Mouse (Mus musculus): ENCODE data around the gene Rnf187.

The Rnf187 gene

GRCm38 (mm10) chr11:58938322-58939087, at the start of gene Rnf187:
Gene Rnf187 (minus strand): TSS chr11:58938916.
- in situ Hi-C loops (cut with MboI, MseI): no loop called here

GRCm38 (mm10) chr11:58985299-58985917, 46.7 kb upstream of the Rnf187 start:
- in situ Hi-C loops (cut with MboI, MseI): no loop called here

- in situ Hi-C loops (cut with MboI, MseI): no loop called here
Observed at GRCm38 (mm10) chr11:58984657-58985056, 45.9 kb upstream of the Rnf187 start.

GRCm38 (mm10) chr11:58983691-58984341, 45.1 kb upstream of the Rnf187 start:
- in situ Hi-C loops (cut with MboI, MseI): no loop called here

GRCm38 (mm10) chr11:58982471-58983097, 43.9 kb upstream of the Rnf187 start:
- in situ Hi-C loops (cut with MboI, MseI): no loop called here

GRCm38 (mm10) chr11:58981541-58982447, 43.1 kb upstream of the Rnf187 start:
- in situ Hi-C loops (cut with MboI, MseI): no loop called here

GRCm38 (mm10) chr11:58980381-58980990, 41.8 kb upstream of the Rnf187 start:
- in situ Hi-C loops (cut with MboI, MseI): no loop called here

- in situ Hi-C loops (cut with MboI, MseI): loop anchor here in 1 of 2 experiments (10.0 kb wide), 1 partner anchor 865 kb away; no protein-coding TSS in a partner anchor
Observed at GRCm38 (mm10) chr11:58979661-58980060, 40.9 kb upstream of the Rnf187 start.

GRCm38 (mm10) chr11:58979183-58979582, 40.5 kb upstream of the Rnf187 start:
- in situ Hi-C loops (cut with MboI, MseI): loop anchor here in 1 of 2 experiments (10.0 kb wide), 1 partner anchor 866 kb away; no protein-coding TSS in a partner anchor

GRCm38 (mm10) chr11:58978706-58979030, 40.0 kb upstream of the Rnf187 start:
- in situ Hi-C loops (cut with MboI, MseI): loop anchor here in 1 of 2 experiments (10.0 kb wide), 1 partner anchor 866 kb away; no protein-coding TSS in a partner anchor

- in situ Hi-C loops (cut with MboI, MseI): loop anchor here in 1 of 2 experiments (10.0 kb wide), 1 partner anchor 867 kb away; no protein-coding TSS in a partner anchor
Observed at GRCm38 (mm10) chr11:58978027-58978705, 39.5 kb upstream of the Rnf187 start, which contains the start of gene Trim11. Gene Trim11 (plus strand): TSS chr11:58978093.

GRCm38 (mm10) chr11:58977607-58978026, 38.9 kb upstream of the Rnf187 start:
- in situ Hi-C loops (cut with MboI, MseI): loop anchor here in 1 of 2 experiments (10.0 kb wide), 1 partner anchor 867 kb away; no protein-coding TSS in a partner anchor

- in situ Hi-C loops (cut with MboI, MseI): loop anchor here in 1 of 2 experiments (10.0 kb wide), 1 partner anchor 868 kb away; no protein-coding TSS in a partner anchor
Observed at GRCm38 (mm10) chr11:58977150-58977549, 38.4 kb upstream of the Rnf187 start.

GRCm38 (mm10) chr11:58974414-58974813, 35.7 kb upstream of the Rnf187 start:
- in situ Hi-C loops (cut with MboI, MseI): loop anchor here in 1 of 2 experiments (10.0 kb wide), 1 partner anchor 870 kb away; no protein-coding TSS in a partner anchor

- in situ Hi-C loops (cut with MboI, MseI): loop anchor here in 1 of 2 experiments (10.0 kb wide), 1 partner anchor 873 kb away; no protein-coding TSS in a partner anchor
Observed at GRCm38 (mm10) chr11:58971796-58972195, 33.1 kb upstream of the Rnf187 start.

- in situ Hi-C loops (cut with MboI, MseI): loop anchor here in 1 of 2 experiments (10.0 kb wide), 1 partner anchor 874 kb away; no protein-coding TSS in a partner anchor
Observed at GRCm38 (mm10) chr11:58970831-58971530, 32.3 kb upstream of the Rnf187 start.

GRCm38 (mm10) chr11:58969659-58970058, 30.9 kb upstream of the Rnf187 start:
- in situ Hi-C loops (cut with MboI, MseI): loop anchor here in 1 of 2 experiments (10.0 kb wide), 1 partner anchor 875 kb away; no protein-coding TSS in a partner anchor

- in situ Hi-C loops (cut with MboI, MseI): no loop called here
Observed at GRCm38 (mm10) chr11:58969027-58969426, 30.3 kb upstream of the Rnf187 start.
